Mouse (Mus musculus): ENCODE results near the gene Cdk13. TPM values are rescaled to one million over a fixed set of nuclear protein-coding genes. Genes with fewer than 3 reads are reported as not detected.
A peak's percentile ranks its signal among the peaks of the same experiment; 100 is the strongest.

Gene Cdk13
- total RNA-seq, 2 experiments from 2014 or later: 55.9 to 71.6 TPM

- intact Hi-C loops (cut with DNase I): loop anchor here (1.0 to 2.0 kb wide), 2 partner anchors 31 to 57 kb away; no protein-coding TSS in a partner anchor
- peak overlapping the region; percentile 65 for H3K4me3 ChIP-seq
- peak overlapping the region; percentile 99 for H3K27ac ChIP-seq
- DNase-seq (ENCODE audit: extremely low spot score in 1 of 2, low spot score in 2 of 2): peak; percentile 67 to 70
- TF ChIP-seq CTCF (IDR thresholded peaks at IDR 0.05): peak; percentile 62
Observed at GRCm38 (mm10) chr13:17803331-17804057, 1.4 kb downstream of the Cdk13 start.

GRCm38 (mm10) chr13:17802880-17803279 is 2.0 kb downstream of the Cdk13 start:
- no peak for TF ChIP-seq CTCF (IDR thresholded peaks at IDR 0.05)
- intact Hi-C loops (cut with DNase I): loop anchor here (2.0 kb wide), 1 partner anchor 56 kb away; no protein-coding TSS in a partner anchor
- Histone ChIP-seq H3K4me3 (peak overlapping the region; percentile 65), H3K27ac (peak overlapping the region; percentile 99; the same call in 1 of the 2 replicates)
- no peak for DNase-seq (ENCODE audit: extremely low spot score in 1 of 2, low spot score in 2 of 2)

- Histone ChIP-seq H3K27ac (no peak overlapping the region), H3K4me3 (no peak overlapping the region)
- intact Hi-C loops (cut with DNase I): no loop called here
- DNase-seq (ENCODE audit: extremely low spot score in 1 of 2, low spot score in 2 of 2): no peak
- no peak for TF ChIP-seq CTCF (IDR thresholded peaks at IDR 0.05)
Observed at GRCm38 (mm10) chr13:17799735-17800134, 5.2 kb downstream of the Cdk13 start.

DNA sequence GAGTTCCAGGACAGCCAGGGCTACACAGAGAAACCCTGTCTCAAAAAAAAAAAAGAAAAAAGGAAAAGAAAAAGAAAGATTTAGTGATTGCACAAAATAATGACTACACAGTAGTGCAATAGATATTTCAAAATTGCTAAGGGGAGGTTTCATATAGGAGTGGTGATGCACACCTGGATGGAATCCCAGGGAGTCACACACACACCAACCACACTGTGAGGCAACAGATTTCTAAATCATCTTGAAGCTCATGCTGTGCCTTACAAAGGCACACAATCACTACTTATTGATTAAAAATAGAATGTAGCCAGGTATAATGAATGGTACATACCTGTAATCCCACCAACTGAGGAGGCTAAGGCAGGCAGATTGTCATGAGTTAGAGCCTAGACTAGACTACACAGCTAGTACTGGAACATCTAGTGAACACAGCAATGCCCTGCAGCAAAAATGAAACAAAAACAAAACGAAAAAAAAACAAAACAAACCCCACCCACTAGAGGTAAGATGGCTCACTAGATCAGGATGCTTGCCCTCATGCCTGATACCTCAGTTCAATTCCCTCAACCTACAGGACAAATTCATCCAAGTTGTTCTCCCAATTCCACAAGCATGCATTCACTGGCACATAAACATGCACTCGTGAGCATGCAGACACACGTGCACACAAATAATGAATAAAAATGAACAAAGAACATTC is 9.0 kb downstream of the Cdk13 start:
- intact Hi-C loops (cut with DNase I): no loop called here
- no peak overlapping the region for H3K4me3 ChIP-seq
- H3K27ac ChIP-seq: no peak overlapping the region
- no peak for DNase-seq (ENCODE audit: extremely low spot score in 1 of 2, low spot score in 2 of 2)
- no peak for TF ChIP-seq CTCF (IDR thresholded peaks at IDR 0.05)

- DNase-seq (ENCODE audit: extremely low spot score in 1 of 2, low spot score in 2 of 2): no peak
- no peak overlapping the region for H3K27ac ChIP-seq
- intact Hi-C loops (cut with DNase I): no loop called here
- no peak for TF ChIP-seq CTCF (IDR thresholded peaks at IDR 0.05)
- H3K4me3 ChIP-seq: no peak overlapping the region
Observed at GRCm38 (mm10) chr13:17783643-17784042, 21.3 kb downstream of the Cdk13 start.

- DNase-seq (ENCODE audit: extremely low spot score in 1 of 2, low spot score in 2 of 2): no peak
- intact Hi-C loops (cut with DNase I): no loop called here
- H3K27ac ChIP-seq: no peak overlapping the region
- H3K4me3 ChIP-seq: no peak overlapping the region
- no peak for TF ChIP-seq CTCF (IDR thresholded peaks at IDR 0.05)
Observed at GRCm38 (mm10) chr13:17779923-17780322, 25.0 kb downstream of the Cdk13 start.

GRCm38 (mm10) chr13:17776303-17776702 is 28.6 kb downstream of the Cdk13 start:
- TF ChIP-seq CTCF (IDR thresholded peaks at IDR 0.05): no peak

DNA sequence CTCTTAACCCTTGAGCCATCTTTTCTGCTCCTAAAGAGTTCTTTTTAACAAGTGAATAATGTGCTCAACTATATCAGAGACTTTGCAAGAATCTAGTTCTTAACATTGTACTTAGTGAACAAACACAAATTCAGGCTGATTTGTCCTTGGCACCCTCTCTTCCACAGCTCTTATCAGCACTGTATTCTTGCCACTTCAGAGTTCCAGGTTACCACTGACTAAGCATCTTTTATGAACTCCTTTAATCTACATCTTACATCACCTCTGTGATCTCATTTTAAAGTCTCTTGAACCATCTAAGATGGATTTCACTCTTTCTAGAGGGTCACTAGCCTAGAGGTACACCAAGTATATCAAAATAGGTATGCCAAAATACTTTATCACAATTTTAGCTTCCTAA is 29.5 kb downstream of the Cdk13 start:
- intact Hi-C loops (cut with DNase I): no loop called here
- H3K27ac ChIP-seq: no peak overlapping the region
- no peak overlapping the region for H3K4me3 ChIP-seq

More at GRCm38 (mm10) chr13:17776303-17776702, 28.6 kb downstream of the Cdk13 start:
- intact Hi-C loops (cut with DNase I): no loop called here
- no peak overlapping the region for H3K4me3 ChIP-seq
- no peak for DNase-seq (ENCODE audit: extremely low spot score in 1 of 2, low spot score in 2 of 2)
- no peak overlapping the region for H3K27ac ChIP-seq

GRCm38 (mm10) chr13:17773112-17773511 is 31.8 kb downstream of the Cdk13 start:
- no peak for DNase-seq (ENCODE audit: extremely low spot score in 1 of 2, low spot score in 2 of 2)
- TF ChIP-seq CTCF (IDR thresholded peaks at IDR 0.05): no peak
- intact Hi-C loops (cut with DNase I): no loop called here
- Histone ChIP-seq H3K27ac (no peak overlapping the region), H3K4me3 (no peak overlapping the region)

More for the DNA sequence above, 29.5 kb downstream of the Cdk13 start:
- TF ChIP-seq CTCF (IDR thresholded peaks at IDR 0.05): no peak
- no peak for DNase-seq (ENCODE audit: extremely low spot score in 1 of 2, low spot score in 2 of 2)

DNA sequence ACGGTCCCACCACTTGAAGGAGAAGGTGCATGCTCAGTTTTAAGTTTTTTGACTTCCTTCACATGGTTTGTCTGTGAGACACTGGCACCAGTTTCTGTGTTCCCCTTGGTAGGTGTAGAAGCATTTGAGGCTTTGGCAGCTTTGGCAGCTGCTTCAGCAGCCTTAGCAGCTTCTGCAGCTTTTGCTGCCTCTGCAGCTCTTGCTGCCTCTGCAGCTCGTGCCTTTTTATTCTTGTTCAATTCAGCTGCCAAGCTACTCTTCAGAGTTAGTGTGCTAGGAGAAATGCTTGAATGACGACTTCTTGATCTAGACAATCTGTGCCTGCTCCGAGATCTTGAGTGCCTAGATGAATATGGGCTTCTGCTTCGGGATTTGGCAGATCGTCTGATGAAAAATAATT is 32.3 kb downstream of the Cdk13 start:
- Histone ChIP-seq H3K27ac (peak overlapping the region; percentile 1; the same call in 1 of the 2 replicates), H3K4me3 (no peak overlapping the region)
- no peak for TF ChIP-seq CTCF (IDR thresholded peaks at IDR 0.05)
- DNase-seq (ENCODE audit: extremely low spot score in 1 of 2, low spot score in 2 of 2): peak in 1 of 2 experiments; percentile 25
- intact Hi-C loops (cut with DNase I): loop anchor here (1.0 kb wide), 1 partner anchor 32 kb away; no protein-coding TSS in a partner anchor

DNA sequence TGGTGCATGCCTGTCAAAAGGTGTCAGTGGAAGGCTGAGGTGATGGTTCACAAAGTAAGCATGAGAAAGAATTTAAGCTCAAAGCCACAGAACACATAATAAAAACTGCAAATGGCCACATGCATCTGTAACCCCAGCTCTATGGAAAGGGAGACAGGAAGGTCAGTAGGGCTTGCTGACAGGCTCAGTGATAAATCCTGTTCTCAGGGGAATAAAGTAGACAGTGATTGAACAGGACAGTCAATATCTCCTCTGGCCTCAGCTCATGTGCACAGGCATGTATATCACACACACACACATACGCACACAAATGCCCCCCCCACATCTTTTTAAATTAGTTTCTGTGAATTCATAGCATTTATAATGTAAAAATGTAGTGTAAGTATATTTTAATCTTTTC is 42.5 kb downstream of the Cdk13 start:
- Histone ChIP-seq H3K4me3 (no peak overlapping the region), H3K27ac (no peak overlapping the region)
- intact Hi-C loops (cut with DNase I): no loop called here
- no peak for TF ChIP-seq CTCF (IDR thresholded peaks at IDR 0.05)
- DNase-seq (ENCODE audit: extremely low spot score in 1 of 2, low spot score in 2 of 2): no peak

- no peak for TF ChIP-seq CTCF (IDR thresholded peaks at IDR 0.05)
- intact Hi-C loops (cut with DNase I): no loop called here
Observed at GRCm38 (mm10) chr13:17754997-17755396, 49.9 kb downstream of the Cdk13 start.

More at GRCm38 (mm10) chr13:17754997-17755396, 49.9 kb downstream of the Cdk13 start:
- Histone ChIP-seq H3K4me3 (no peak overlapping the region), H3K27ac (no peak overlapping the region)
- DNase-seq (ENCODE audit: extremely low spot score in 1 of 2, low spot score in 2 of 2): no peak

Data from left cerebral cortex, adult 2 months (tissue).